Mouse (Mus musculus): ENCODE data around the gene Olfr159.

GRCm38 (mm10) chr4:43742637-43743036 lies 28.2 kb downstream of the Olfr159 start:
- TF ChIP-seq CTCF (IDR thresholded peaks at IDR 0.05; ENCODE audit: low read depth) = no peak
- TF ChIP-seq EP300 (IDR thresholded peaks at IDR 0.05; ENCODE audit: low read depth) = no peak
